Mouse (Mus musculus) retina, postnatal 7 days (tissue): Measurements from ENCODE around the gene Mettl13.

Experiments used
- DNase-seq: peaks from one replicate; pipeline ENCODE4 v3.0.0-alpha.2; 2012; ENCODE audit warnings: low read depth, low spot score

The Mettl13 gene

DNA sequence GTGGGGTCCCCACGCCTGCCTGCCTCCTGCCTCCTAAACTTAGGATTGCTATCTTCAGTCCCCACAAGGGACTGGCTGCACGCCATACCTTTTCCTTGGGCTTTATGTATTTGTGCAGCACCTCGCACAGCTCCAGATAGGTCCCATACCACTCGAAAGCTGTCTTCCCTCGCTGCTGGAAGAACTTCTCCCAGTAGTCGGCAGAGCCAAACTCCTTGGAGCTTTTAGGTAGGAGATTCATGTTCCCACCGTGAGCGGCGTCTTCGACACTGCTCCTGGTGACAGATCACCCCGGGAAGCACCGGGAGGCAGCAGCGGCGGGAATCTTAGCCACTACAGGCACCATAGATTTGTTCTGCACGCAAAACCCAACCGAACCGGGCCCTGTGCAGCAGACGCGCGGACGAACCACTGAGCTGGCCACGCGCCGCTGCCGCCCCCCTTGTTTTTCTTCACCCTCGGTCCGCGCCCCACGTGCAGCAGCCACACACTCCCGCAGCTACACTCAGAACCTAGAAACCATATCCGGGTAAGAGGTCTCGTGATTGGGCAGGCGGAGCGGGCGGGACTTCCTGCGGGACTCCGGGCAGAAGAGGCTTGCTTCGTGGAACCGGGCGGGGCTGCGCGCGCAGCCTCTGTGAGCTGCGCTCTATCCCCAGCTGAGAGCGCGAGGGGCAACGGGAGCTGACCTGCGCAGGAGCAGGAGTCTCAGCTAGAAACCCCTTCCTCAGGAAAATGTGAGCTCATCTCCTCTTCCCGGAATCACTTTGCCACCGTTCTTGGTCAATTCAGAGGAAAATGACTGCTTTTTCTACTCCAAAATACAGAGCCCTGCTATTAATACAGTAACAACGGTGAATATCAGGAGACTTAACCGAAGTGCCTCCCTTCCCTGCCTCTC lies at the start of gene Mettl13:
Gene Mettl13, minus strand, starts transcription at position 536 of the 901 bp plus-strand sequence.
- peak; percentile 88 for DNase-seq

GRCm38 (mm10) chr1:162597379-162598102 lies 49.2 kb upstream of the Mettl13 start:
- no peak for DNase-seq

DNA sequence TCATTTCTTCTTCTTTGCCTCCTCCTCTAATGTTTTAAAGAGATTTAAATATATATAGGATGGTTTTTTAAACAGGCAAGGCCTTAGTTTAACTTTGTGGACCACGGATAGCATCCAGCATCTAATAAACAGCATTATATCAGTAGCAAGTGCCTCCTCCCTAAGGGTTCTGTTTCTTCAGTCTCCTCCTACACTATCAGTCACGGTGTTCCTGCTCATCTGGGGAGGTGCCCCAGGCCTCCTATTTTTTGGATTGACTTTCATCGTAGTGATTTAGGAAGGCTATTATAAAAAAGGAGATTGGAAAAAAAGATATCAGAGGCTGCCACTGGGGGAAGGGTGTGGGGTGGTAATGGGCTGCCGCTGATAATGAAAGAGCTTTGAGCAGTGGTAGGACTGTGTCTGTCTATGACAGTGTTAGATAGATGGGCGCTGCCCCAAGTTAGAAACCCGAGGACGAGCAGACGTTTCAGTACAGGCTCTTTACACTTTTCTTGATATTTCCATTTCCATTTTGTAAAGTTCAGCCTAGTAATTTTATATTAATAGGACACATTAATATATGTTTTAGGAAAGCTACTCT lies 42.2 kb upstream of the Mettl13 start:
- DNase-seq: no peak

DNA sequence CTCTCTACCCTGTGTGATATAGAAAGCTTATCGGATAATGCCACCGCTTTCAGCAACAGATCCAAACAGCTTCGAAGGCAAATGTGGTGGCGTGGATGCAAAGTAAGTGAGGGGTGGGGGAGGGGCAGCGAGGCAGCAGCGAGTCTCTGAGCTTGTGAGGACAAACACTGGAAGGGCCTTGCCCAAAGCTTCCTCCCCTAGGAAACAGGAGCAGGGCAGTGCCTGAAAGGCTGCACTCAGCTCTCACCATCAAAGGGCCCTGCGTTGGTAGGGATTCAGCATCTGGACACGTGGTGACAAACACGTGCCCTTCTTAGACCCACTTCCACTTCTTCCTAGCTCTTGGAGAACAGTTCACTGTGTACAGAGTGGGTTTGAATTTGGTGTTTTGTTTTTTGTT lies 41.1 kb upstream of the Mettl13 start:
- DNase-seq: no peak

- no peak for DNase-seq
These were observed 40.3 kb upstream of the Mettl13 start for GRCm38 (mm10) chr1:162588606-162589005.

- no peak for DNase-seq
These were observed 37.9 kb upstream of the Mettl13 start for GRCm38 (mm10) chr1:162586282-162586681.

DNA sequence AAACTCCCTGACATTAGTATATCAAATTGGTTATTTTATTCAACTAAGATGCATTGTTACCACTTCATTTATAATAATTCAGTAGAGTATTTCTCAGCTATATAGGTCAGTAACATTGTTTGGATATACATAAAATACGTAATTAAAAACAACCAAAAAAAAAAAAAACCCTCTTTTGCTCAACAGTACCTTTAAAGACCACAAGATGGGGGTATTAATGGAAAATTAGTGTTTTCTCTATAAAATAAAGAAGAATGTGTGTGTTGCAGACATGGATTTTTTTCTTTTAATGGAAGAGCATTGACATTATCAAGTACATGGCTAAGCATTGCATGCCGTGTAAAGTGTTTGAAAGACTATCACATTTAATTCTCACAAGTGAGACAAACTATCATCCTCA lies 34.5 kb upstream of the Mettl13 start:
- no peak for DNase-seq

DNA sequence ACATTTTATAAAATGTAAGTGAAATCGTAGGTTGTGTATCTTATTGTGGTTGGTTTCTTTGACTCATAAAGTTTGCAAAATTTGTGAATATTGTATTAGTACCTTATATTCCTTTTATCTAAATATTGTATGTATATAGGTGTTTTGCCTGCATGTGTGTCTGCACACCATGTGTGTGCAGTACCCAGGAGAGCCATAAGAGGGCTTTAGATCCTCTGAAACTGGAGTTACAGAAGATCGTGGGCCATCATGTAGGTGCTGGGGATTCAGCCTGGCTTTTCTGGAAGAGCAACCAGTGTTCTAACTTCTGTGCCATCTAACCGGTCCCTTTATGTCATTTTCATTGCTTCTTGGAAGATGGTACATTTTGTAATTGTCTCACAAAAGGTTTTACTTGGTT lies 26.7 kb upstream of the Mettl13 start:
- DNase-seq: no peak

DNA sequence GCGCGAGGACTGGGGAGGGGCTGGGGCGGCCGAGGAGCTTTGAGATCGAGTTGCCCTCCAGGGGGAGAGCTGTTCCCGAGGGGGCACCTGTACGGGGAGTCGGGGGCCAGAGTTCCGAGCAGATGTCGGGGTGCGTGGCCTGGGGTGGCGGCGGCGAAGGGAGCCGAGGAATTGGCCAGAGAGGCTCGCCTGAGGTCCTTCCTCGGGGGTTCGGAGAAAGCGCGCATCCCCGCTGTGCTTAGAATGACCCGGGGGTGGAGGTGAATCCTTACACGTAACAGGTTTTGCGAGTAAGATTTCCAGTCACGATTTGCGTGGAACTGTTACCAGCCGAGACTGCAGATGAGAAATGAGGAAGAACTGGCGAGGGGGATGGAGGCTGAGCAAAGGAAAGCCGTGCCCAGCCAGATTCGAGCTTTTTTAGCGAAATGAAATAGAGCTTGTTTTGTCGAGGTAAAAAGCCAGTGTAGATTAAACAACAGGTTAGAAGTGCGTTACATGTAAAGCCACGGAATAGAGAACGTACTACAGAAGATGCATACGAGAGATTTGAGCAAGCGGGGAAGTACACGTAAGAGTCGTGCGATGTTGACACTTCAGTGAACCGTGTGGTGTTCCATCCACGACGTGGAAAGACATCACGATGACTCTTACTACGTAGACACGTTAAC lies 22.7 kb upstream of the Mettl13 start:
- no peak for DNase-seq

DNA sequence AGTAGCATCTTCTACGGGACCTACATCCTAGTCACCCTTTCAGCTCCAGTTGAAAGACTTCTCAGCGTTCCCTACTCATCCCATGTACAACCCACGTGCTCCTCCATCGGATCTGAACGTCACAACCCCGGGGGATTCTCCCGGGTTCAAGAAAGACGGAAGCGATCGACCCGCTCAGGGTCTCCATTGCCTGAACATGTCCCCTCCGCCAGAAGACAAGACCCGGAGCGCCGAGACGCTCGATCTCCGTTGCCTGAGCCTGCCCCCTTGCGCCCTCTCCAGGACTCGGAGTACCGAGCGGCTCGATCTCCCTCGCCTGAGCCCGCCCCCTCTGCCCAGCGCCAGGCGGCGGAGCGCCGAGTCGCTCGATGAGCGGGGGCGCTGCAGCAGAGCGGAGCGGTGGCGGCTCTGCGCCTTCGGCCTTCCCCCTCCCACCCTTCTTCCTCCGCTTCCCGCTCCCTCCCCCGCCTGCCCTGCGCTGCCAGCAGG lies 22.0 kb upstream of the Mettl13 start, which contains the start of gene Vamp4:
Gene Vamp4, plus strand, starts transcription at position 256 of the 489 bp plus-strand sequence.
- DNase-seq: peak; percentile 94

- no peak for DNase-seq
These were observed 19.0 kb upstream of the Mettl13 start for GRCm38 (mm10) chr1:162567351-162567750.

GRCm38 (mm10) chr1:162564992-162565391 lies 16.6 kb upstream of the Mettl13 start:
- DNase-seq: no peak

- no peak for DNase-seq
These were observed 14.9 kb upstream of the Mettl13 start for GRCm38 (mm10) chr1:162563236-162563635.

- peak; percentile 67 for DNase-seq
These were observed 5.8 kb upstream of the Mettl13 start for GRCm38 (mm10) chr1:162554193-162554592.

GRCm38 (mm10) chr1:162552956-162553355 lies 4.6 kb upstream of the Mettl13 start:
- DNase-seq: no peak

GRCm38 (mm10) chr1:162549615-162550283 lies 1.4 kb upstream of the Mettl13 start:
- DNase-seq: no peak

- no peak for DNase-seq
These were observed 714 bp upstream of the Mettl13 start for GRCm38 (mm10) chr1:162548917-162549613.

DNA sequence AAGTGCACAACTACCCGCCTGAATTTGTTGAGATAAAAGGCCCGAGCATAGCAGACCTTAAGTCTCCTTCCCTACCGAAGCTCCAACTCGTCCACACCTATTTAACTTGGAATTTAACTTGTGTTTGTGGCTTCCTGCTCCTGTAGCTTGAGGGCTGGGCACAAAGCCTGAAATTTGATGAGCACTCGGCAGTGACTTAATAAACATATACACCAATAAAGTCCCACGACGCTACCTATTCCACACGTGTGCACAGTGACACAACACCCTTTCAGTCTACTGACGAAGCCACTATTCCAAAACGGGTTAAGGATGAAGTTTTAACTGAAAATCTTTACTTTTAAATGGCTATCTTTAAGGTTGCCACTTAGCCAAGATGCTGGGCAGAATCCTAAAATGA lies 744 bp downstream of the Mettl13 start:
- DNase-seq: no peak

DNA sequence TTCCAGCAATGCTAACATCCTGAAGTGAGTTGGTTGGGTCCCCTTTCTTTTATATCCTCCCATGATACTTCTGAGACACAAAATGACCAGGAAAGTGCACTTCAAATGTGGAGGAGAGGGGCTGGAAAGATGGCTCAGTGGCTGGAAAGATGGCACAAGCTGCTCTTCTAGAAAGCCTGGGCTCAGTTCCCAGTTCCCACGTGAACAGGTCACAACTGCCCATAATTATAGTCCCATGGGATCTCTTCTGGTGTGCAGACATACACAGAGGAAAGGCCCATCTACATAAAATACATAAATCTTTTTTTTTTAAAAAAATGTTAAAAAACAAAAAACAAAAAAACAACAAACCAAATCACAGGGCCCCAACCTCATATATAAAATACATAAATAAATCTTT lies 5.1 kb downstream of the Mettl13 start:
- DNase-seq: no peak

GRCm38 (mm10) chr1:162533766-162534560 lies 14.4 kb downstream of the Mettl13 start:
- no peak for DNase-seq
